Mouse (Mus musculus): ENCODE measurements around the gene Phtf2.

DNA sequence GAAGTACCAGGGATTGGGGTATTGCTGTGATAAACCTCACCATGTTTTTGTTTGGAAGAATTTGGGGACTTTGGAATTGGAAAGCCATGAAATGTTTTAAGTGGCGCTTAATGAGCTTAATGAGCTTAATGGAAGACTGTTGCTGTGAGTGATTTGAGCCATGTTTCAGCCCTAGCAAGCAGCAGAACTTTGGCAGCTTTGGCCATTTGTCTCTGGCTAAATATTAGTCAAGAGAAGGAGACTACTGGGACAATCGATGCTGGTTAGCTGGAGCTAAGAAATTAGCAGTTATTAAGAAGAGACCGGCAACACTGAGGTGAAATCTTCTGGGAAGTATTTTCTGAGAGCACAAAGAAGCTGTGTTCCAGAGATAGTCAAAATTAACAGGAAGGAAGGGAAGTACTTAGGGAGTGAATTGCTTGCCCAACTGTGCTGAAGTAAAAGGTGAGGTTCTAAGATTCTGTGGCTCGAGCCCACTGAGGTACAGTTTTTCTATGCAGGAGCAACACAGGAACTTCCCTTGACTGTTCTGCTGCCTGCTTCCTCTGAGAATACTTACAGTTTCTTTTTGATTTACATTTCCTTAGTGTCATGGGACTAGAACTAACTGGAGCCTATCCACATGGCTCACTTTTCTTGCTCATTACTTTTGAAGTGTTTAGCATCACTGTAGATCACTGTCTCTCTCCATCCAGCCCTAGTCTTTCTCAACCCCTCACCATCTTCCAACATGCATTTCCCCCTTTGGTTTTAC lies 17.5 kb downstream of the Phtf2 start:
- TF ChIP-seq POLR2A (IDR thresholded peaks at IDR 0.05; ENCODE audit: insufficient read depth, low read length), result no peak
- no peak for TF ChIP-seq EP300 (IDR thresholded peaks at IDR 0.05; ENCODE audit: insufficient read depth, low read depth, low read length)
- TF ChIP-seq CTCF (IDR thresholded peaks at IDR 0.05; ENCODE audit: low read depth, low read length), result no peak

Data from ES-Bruce4 (cell line).